ENCODE assay signal across 21 mouse cellular contexts in the genomic region with DNA sequence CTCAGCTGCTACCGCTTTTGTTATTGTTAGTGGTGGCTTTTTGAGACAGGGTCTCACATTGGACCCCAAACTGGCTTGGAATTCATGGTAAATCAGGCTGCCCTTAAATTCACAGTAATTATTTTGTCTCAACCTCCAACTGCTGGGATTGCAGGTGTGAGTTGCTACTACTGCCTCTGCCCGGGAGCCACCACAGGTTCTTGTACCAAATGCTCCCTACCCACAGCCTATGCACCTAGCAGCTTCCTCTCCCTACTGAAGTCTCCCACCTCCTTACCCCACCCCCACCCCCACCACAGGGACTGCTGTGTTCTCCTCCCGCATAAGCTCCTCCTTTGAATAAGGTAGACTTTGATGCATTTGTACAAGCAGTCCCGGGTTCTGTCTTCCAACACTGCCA. TPM values are rescaled to one million over a fixed set of nuclear protein-coding genes. Genes with fewer than 3 reads are reported as not detected.
DNase-seq lines count a peak whose midpoint lies in the region; ATAC-seq and TF ChIP-seq lines count a peak whose summit lies in the region.
"Had no signal": no experiment of that assay in that cellular context is flagged by ENCODE, and none has a peak within 500 bp of the region (broad histone marks: within the 10 kb centered on the region; RNA-seq: fewer than 3 reads in every experiment).

No protein-coding gene starts in this region.

- H3K4me2 ChIP-seq in lung, embryonic 16.5 days (ENCODE audit: low read depth, low read length), result peak overlapping the region; percentile 19; the same call in 1 of the 2 replicates
- H3K4me2 ChIP-seq: embryonic facial prominence, embryonic 13.5 days; embryonic facial prominence, embryonic 15.5 days; forebrain, embryonic 12.5 days had no signal

- no peaks in the 10 kb centered on the region for H3K36me3 ChIP-seq in lung, embryonic 16.5 days (ENCODE audit: control insufficient read depth, insufficient read depth, low read length)
- H3K36me3 ChIP-seq in thymus, adult 2 months (ENCODE audit: control insufficient read depth, insufficient read depth, low read length), result no peaks in the 10 kb centered on the region
- H3K36me3 ChIP-seq: embryonic facial prominence, embryonic 13.5 days; embryonic facial prominence, embryonic 15.5 days; forebrain, embryonic 10.5 days; forebrain, embryonic 12.5 days had no signal

- TF ChIP-seq CTCF in thymus, adult 2 months (IDR thresholded peaks at IDR 0.05; ENCODE audit: borderline replicate concordance, control insufficient read depth, extremely low read depth, insufficient read depth, low read length, poor library complexity), result no peak

- H3K4me3 ChIP-seq in lung, embryonic 16.5 days (ENCODE audit: low read length), result no peak overlapping the region; the same call in 1 of the 2 replicates
- no peak overlapping the region; the same call in 1 of the 2 replicates for H3K4me3 ChIP-seq in thymus, adult 2 months (ENCODE audit: control insufficient read depth, insufficient read depth, low read length)
- H3K4me3 ChIP-seq: embryonic facial prominence, embryonic 13.5 days; embryonic facial prominence, embryonic 15.5 days; erythroblast, embryonic 14.5 days; forebrain, embryonic 10.5 days; forebrain, embryonic 12.5 days had no signal

- H3K27ac ChIP-seq in lung, embryonic 16.5 days (ENCODE audit: low read length), result no peak overlapping the region
- peak overlapping the region; percentile 29 for H3K27ac ChIP-seq in thymus, adult 2 months (ENCODE audit: control insufficient read depth, insufficient read depth, low read length)
- H3K27ac ChIP-seq: embryonic facial prominence, embryonic 13.5 days; embryonic facial prominence, embryonic 15.5 days; forebrain, embryonic 10.5 days; forebrain, embryonic 12.5 days had no signal

- no peaks in the 10 kb centered on the region for H3K27me3 ChIP-seq in lung, embryonic 16.5 days (ENCODE audit: control insufficient read depth, insufficient read depth, low read depth, low read length)
- H3K27me3 ChIP-seq in thymus, adult 2 months (ENCODE audit: control insufficient read depth, insufficient read depth, low read length), result no peaks in the 10 kb centered on the region
- H3K27me3 ChIP-seq: embryonic facial prominence, embryonic 13.5 days; embryonic facial prominence, embryonic 15.5 days; forebrain, embryonic 12.5 days had no signal

- no peaks in the 10 kb centered on the region for H3K9me3 ChIP-seq in lung, embryonic 16.5 days (ENCODE audit: control insufficient read depth, low read length)
- H3K9me3 ChIP-seq: embryonic facial prominence, embryonic 13.5 days; embryonic facial prominence, embryonic 15.5 days; forebrain, embryonic 10.5 days; forebrain, embryonic 12.5 days had no signal

- ATAC-seq in lung, embryonic 16.5 days (ENCODE audit: low read depth), result no peak
- ATAC-seq: forebrain, embryonic 14.5 days had no signal

- no peak overlapping the region for H3K9ac ChIP-seq in lung, embryonic 16.5 days (ENCODE audit: low read length)
- H3K9ac ChIP-seq: embryonic facial prominence, embryonic 15.5 days; forebrain, embryonic 12.5 days had no signal

- no peak for DNase-seq in lung, postnatal 25 days (ENCODE audit: low spot score)
- no peak for DNase-seq in thymus, adult 2 months
- DNase-seq in thymus, postnatal 10 days (ENCODE audit: low spot score in 2 of 2), result no peak
- DNase-seq in thymus, postnatal 14 days, result peak; percentile 51
- DNase-seq in thymus, postnatal 25 days, result peak; percentile 30
- DNase-seq in spleen, adult 18-20 months, result no peak
- no peak for DNase-seq in left cerebral cortex, adult 9 months (ENCODE audit: low spot score in 2 of 2)
- DNase-seq: adrenal gland, adult 2 months; adrenal gland, postnatal 10 days; adrenal gland, postnatal 25 days; cerebellum, adult 11 months; cerebellum, adult 18-20 months; cerebellum, adult 8-10 months; embryo, embryonic 11 days had no signal

- H3K4me1 ChIP-seq in lung, embryonic 16.5 days (replicated peaks; ENCODE audit: control insufficient read depth, insufficient read depth, low read length), result peaks cover 7% of the 10 kb centered on the region
- peaks cover 47% of the 10 kb centered on the region for H3K4me1 ChIP-seq in thymus, adult 2 months (replicated peaks; ENCODE audit: control insufficient read depth, insufficient read depth, low read length)

- 65% methylated on average over 4 of the region's 4 CpGs for WGBS in lung, embryonic 16.5 days
- 28% methylated on average over 4 of the region's 4 CpGs for WGBS in thymus, adult 2 months

- no peak for TF ChIP-seq POLR2A in thymus, adult 2 months (IDR thresholded peaks at IDR 0.05; ENCODE audit: control insufficient read depth, extremely low read depth, insufficient read depth, low read length, poor library complexity)

RNA-seq across cellular contexts. Expression of a gene that starts 4.3 kb away (rescaled TPM):
- 22.8 and 24.7 TPM in 2 replicates for polyA plus RNA-seq in lung, embryonic 16.5 days (2015; fragmentation: Nextera tagmentation; extraction: Ambion mirVana)
- 31.5 and 32.0 TPM in 2 replicates for polyA plus RNA-seq in thymus, adult 2 months (2012; rRNA removed)

RNA-seq across cellular contexts. Expression of a gene that starts 4.5 kb away (rescaled TPM):
- polyA plus RNA-seq in lung, embryonic 16.5 days (2015; fragmentation: Nextera tagmentation; extraction: Ambion mirVana), result 4.2 and 4.4 TPM in 2 replicates
- polyA plus RNA-seq in thymus, adult 2 months (2012; rRNA removed), result 39.1 and 51.0 TPM in 2 replicates

RNA-seq across cellular contexts. Expression of a gene that starts 24.2 kb away (rescaled TPM):
- 25.3 and 25.6 TPM in 2 replicates for polyA plus RNA-seq in lung, embryonic 16.5 days (2015; fragmentation: Nextera tagmentation; extraction: Ambion mirVana)
- 59.2 and 60.4 TPM in 2 replicates for polyA plus RNA-seq in thymus, adult 2 months (2012; rRNA removed)

RNA-seq across cellular contexts. Expression of a gene that starts 32.9 kb away (rescaled TPM):
- 112 and 117 TPM in 2 replicates for polyA plus RNA-seq in lung, embryonic 16.5 days (2015; fragmentation: Nextera tagmentation; extraction: Ambion mirVana)
- polyA plus RNA-seq in thymus, adult 2 months (2012; rRNA removed), result 216 and 228 TPM in 2 replicates

RNA-seq across cellular contexts. Expression of a gene that starts 32.9 kb away (rescaled TPM):
- 94.7 and 98.6 TPM in 2 replicates for polyA plus RNA-seq in lung, embryonic 16.5 days (2015; fragmentation: Nextera tagmentation; extraction: Ambion mirVana)
- 50.5 and 55.2 TPM in 2 replicates for polyA plus RNA-seq in thymus, adult 2 months (2012; rRNA removed)

Comparison
In these comparisons a context has a peak if more than half of its experiments do, and no peak if none do; other contexts are left out.
1. DNase-seq: peak in thymus, postnatal 14 days (single experiment) and thymus, postnatal 25 days (single experiment); none in lung, postnatal 25 days (single experiment), thymus, adult 2 months (single experiment), thymus, postnatal 10 days (0 of 2), spleen, adult 18-20 months (0 of 2) and left cerebral cortex, adult 9 months (0 of 2).